In genomic region chr5:138970056-138970490, GRCm38 (mm10) we compare ENCODE assay signal across 9 mouse cellular contexts. TPM values are rescaled to one million over a fixed set of nuclear protein-coding genes. Genes with fewer than 3 reads are reported as not detected.
DNase-seq lines count a peak whose midpoint lies in the region; ATAC-seq lines count a peak whose summit lies in the region.
"Had no signal": no experiment of that assay in that cellular context is flagged by ENCODE, and none has a peak within 500 bp of the region (broad histone marks: within the 10 kb centered on the region; RNA-seq: fewer than 3 reads in every experiment).

No protein-coding gene starts in this region.

- no peak overlapping the region for H3K27ac ChIP-seq in forebrain, embryonic 16.5 days (ENCODE audit: low read length)
- no peak overlapping the region for H3K27ac ChIP-seq in forebrain, embryonic 10.5 days
- H3K27ac ChIP-seq in lung, embryonic 15.5 days, result peak overlapping the region; percentile 97

- intact Hi-C loops in heart, postnatal 14 days (cut with DNase I), result no loop called here

- DNase-seq in forebrain, embryonic 10.5 days (ENCODE audit: extremely low spot score, low spot score), result no peak
- peak; percentile 73 for DNase-seq in adrenal gland, postnatal 14 days
- DNase-seq in heart, postnatal 14 days, result peak; percentile 50 to 75
- DNase-seq in right cerebral cortex, postnatal 36 days (ENCODE audit: low spot score in 2 of 2), result no peak
- no peak for DNase-seq in frontal cortex, postnatal 36 days (ENCODE audit: low spot score in 2 of 2)
- DNase-seq: right cerebral cortex, adult 18-20 months had no signal

- 50% methylated on average over 7 of the region's 7 CpGs for WGBS in forebrain, embryonic 16.5 days
- 69% methylated on average over 7 of the region's 7 CpGs for WGBS in forebrain, embryonic 10.5 days
- 24% methylated on average over 7 of the region's 7 CpGs for WGBS in lung, embryonic 15.5 days

- H3K4me3 ChIP-seq in forebrain, embryonic 16.5 days (replicated peaks; ENCODE audit: low read length), result no peak overlapping the region
- no peak overlapping the region for H3K4me3 ChIP-seq in forebrain, embryonic 10.5 days
- no peak overlapping the region for H3K4me3 ChIP-seq in lung, embryonic 15.5 days

- H3K36me3 ChIP-seq in forebrain, embryonic 16.5 days (ENCODE audit: control insufficient read depth, insufficient read depth), result no peaks in the 10 kb centered on the region
- H3K36me3 ChIP-seq in forebrain, embryonic 10.5 days (replicated peaks), result no peaks in the 10 kb centered on the region
- no peaks in the 10 kb centered on the region for H3K36me3 ChIP-seq in lung, embryonic 15.5 days

- ATAC-seq in forebrain, embryonic 16.5 days, result 0 out of 2 replicates have a peak, but pooled peaks have one; percentile 26
- peak; percentile 80 for ATAC-seq in lung, embryonic 15.5 days (ENCODE audit: borderline replicate concordance, extremely low read depth, low FRiP score, low TSS enrichment)
- no peak for ATAC-seq in frontal cortex, adult (ENCODE audit: low TSS enrichment)

- H3K9ac ChIP-seq in forebrain, embryonic 16.5 days (replicated peaks; ENCODE audit: low read depth, low read length), result no peak overlapping the region
- no peak overlapping the region for H3K9ac ChIP-seq in lung, embryonic 15.5 days

- no peak overlapping the region for H3K4me2 ChIP-seq in forebrain, embryonic 16.5 days (ENCODE audit: low read length)
- H3K4me2 ChIP-seq in lung, embryonic 15.5 days, result no peak overlapping the region; the same call in 1 of the 2 replicates

- H3K4me1 ChIP-seq in forebrain, embryonic 16.5 days (replicated peaks; ENCODE audit: control insufficient read depth, insufficient read depth, low read length), result peaks cover 12% of the 10 kb centered on the region
- peaks cover 11% of the 10 kb centered on the region; the same call in 1 of the 2 replicates for H3K4me1 ChIP-seq in forebrain, embryonic 10.5 days
- peaks cover 46% of the 10 kb centered on the region for H3K4me1 ChIP-seq in lung, embryonic 15.5 days

- H3K9me3 ChIP-seq in forebrain, embryonic 16.5 days (ENCODE audit: control insufficient read depth, low read length), result no peaks in the 10 kb centered on the region
- H3K9me3 ChIP-seq in forebrain, embryonic 10.5 days, result no peaks in the 10 kb centered on the region
- no peaks in the 10 kb centered on the region for H3K9me3 ChIP-seq in lung, embryonic 15.5 days

- no peaks in the 10 kb centered on the region for H3K27me3 ChIP-seq in forebrain, embryonic 16.5 days (replicated peaks; ENCODE audit: control insufficient read depth, insufficient read depth, low read length)
- no peaks in the 10 kb centered on the region for H3K27me3 ChIP-seq in forebrain, embryonic 10.5 days (ENCODE audit: poor library complexity, severe bottlenecking)
- no peaks in the 10 kb centered on the region for H3K27me3 ChIP-seq in lung, embryonic 15.5 days

RNA-seq across cellular contexts. Expression of gene Pdgfa, which starts 27.1 kb away (rescaled TPM):
- polyA plus RNA-seq in forebrain, embryonic 16.5 days (2015; fragmentation: Nextera tagmentation; extraction: Ambion mirVana), result 15.5 and 19.1 TPM in 2 replicates
- 12.3 and 14.3 TPM in 2 replicates for polyA plus RNA-seq in forebrain, embryonic 10.5 days (2016; fragmentation: Nextera tagmentation; extraction: Ambion mirVana)
- 22.0 and 26.0 TPM in 2 replicates for total RNA-seq in adrenal gland, postnatal 14 days (2021)
- 10 to 100 TPM; 25.6 to 27.9 TPM for total RNA-seq in heart, postnatal 14 days (2021)
- 53.2 and 56.3 TPM in 2 replicates for polyA plus RNA-seq in lung, embryonic 15.5 days (2015; fragmentation: Nextera tagmentation; extraction: Ambion mirVana)

Comparison
In these comparisons a context has a peak if more than half of its experiments do, and no peak if none do; other contexts are left out.
1. DNase-seq: peak in adrenal gland, postnatal 14 days (single experiment) and heart, postnatal 14 days (2 of 2); none in forebrain, embryonic 10.5 days (single experiment), right cerebral cortex, postnatal 36 days (0 of 2) and frontal cortex, postnatal 36 days (0 of 2).